Mouse (Mus musculus) limb, embryonic 11.5 days (tissue): ENCODE measurements around the gene Phtf2. TPM values are rescaled to one million over a fixed set of nuclear protein-coding genes. Genes with fewer than 3 reads are reported as not detected.
"Not testable (repeated sequence)": the region's sequence is repeated elsewhere in the genome, so short reads cannot be mapped to it uniquely, and the experiment has no call there.

Experiments used
- ATAC-seq: fragments of 200-750 bp; cut with Nextera tagmentation; 2 replicates; pipeline ENCODE4 v1.8.0; 2017; ENCODE audit warnings: low read depth; ENCODE audit not compliant: insufficient number of reproducible peaks, low FRiP score, low TSS enrichment
- DNase-seq: peaks from one replicate; pipeline ENCODE4 v3.0.0-alpha.2; 2015; ENCODE audit warnings: low spot score
- H3K27ac ChIP-seq: fragments of 300-500 bp; sonication (generic); replicated peaks from 2 replicates; pipeline ENCODE4 v1.5.1; 2014; ENCODE audit warnings: low read depth, mild to moderate bottlenecking, low read length
- H3K27me3 ChIP-seq: fragments of 300-500 bp; sonication (generic); 2 replicates; pipeline ENCODE4 v1.6.1; 2014; ENCODE audit warnings: mild to moderate bottlenecking, low read length, mixed read lengths; ENCODE audit not compliant: control insufficient read depth, insufficient read depth
- H3K36me3 ChIP-seq: fragments of 300-500 bp; sonication (generic); 2 replicates; pipeline ENCODE4 v1.6.1; 2014; ENCODE audit warnings: mild to moderate bottlenecking, low read length, moderate library complexity, mixed read lengths; ENCODE audit not compliant: control insufficient read depth, insufficient read depth
- H3K4me1 ChIP-seq: fragments of 300-500 bp; sonication (generic); 2 replicates; pipeline ENCODE4 v1.6.1; 2014; ENCODE audit warnings: low read length, mixed read lengths; ENCODE audit not compliant: control insufficient read depth, insufficient read depth
- H3K4me2 ChIP-seq: fragments of 300-500 bp; sonication (generic); 2 replicates; pipeline ENCODE4 v1.6.1; 2014; ENCODE audit warnings: low read depth, mild to moderate bottlenecking, moderate library complexity; ENCODE audit not compliant: severe bottlenecking
- H3K4me3 ChIP-seq: fragments of 300-500 bp; sonication (generic); 2 replicates; pipeline ENCODE4 v1.5.1; 2014; ENCODE audit warnings: low read depth, low read length
- H3K9ac ChIP-seq: fragments of 300-500 bp; sonication (generic); 2 replicates; pipeline ENCODE4 v1.6.1; 2014; ENCODE audit warnings: mild to moderate bottlenecking, low read length
- H3K9me3 ChIP-seq: fragments of 300-500 bp; sonication (generic); 2 replicates; pipeline ENCODE4 v1.6.1; 2016; ENCODE audit warnings: low read length; ENCODE audit not compliant: control insufficient read depth
- WGBS: fragments of 180-500 bp; shearing (Covaris S2); extraction: QIAGEN DNeasy Blood & Tissue Kit; methylation state at CpG from one replicate; pipeline ENCODE4 v1.1.7; 2014; 5-methylcytosine and 5-hydroxymethylcytosine counted together
- polyA plus RNA-seq: library from polyadenylated mRNA; unstranded; fragments of >200 nt; fragmentation: Nextera tagmentation; extraction: Ambion mirVana; gene quantifications from 2 replicates; pipeline ENCODE4 v1.2.1, GENCODE M21; 2014

The Phtf2 gene
- polyA plus RNA-seq, 1 experiment from 2014 or later = 17.7 TPM

DNA sequence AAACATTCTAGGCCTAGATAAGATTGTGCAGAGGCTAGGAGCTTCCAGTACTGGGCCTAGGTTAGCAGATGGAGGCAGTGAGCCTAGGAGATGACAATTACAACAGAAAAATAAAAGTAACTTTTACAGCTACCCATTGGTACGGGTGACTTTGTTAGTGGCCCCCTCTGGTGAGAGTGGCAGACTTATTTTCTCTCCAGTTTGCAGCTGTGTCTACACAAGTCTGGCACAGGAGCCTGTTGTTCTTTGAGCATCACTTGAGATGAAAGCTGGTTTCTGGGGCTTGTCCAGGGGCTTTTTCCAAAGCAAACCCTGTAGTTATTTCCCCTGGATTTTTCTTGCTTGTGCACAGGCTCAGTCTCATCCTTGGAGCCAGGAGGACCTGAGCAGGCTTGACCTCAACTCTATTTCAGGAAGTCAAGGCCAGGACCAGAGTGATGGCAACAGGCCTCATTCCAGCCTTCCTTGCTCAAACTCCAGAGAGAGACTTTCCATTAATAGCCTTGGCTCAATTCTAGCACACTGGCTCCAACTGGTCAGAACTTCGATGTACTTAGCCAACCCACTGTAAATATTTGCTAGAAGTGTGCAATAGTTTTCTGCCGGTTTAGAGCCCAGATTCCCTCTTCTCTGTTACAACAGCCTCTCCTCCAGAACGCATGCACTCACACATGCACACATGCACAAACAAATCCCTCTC, 161.6 kb downstream of the Phtf2 start:
- WGBS = 81% methylated on average over 4 of the region's 4 CpGs
- no peak for DNase-seq
- Histone ChIP-seq H3K27ac (no peak overlapping the region), H3K9me3 (no peaks in the 10 kb centered on the region), H3K4me3 (no peak overlapping the region), H3K36me3 (no peaks in the 10 kb centered on the region), H3K4me1 (no peaks in the 10 kb centered on the region), H3K27me3 (no peaks in the 10 kb centered on the region), H3K4me2 (no peak overlapping the region), H3K9ac (no peak overlapping the region)
- ATAC-seq = no peak

DNA sequence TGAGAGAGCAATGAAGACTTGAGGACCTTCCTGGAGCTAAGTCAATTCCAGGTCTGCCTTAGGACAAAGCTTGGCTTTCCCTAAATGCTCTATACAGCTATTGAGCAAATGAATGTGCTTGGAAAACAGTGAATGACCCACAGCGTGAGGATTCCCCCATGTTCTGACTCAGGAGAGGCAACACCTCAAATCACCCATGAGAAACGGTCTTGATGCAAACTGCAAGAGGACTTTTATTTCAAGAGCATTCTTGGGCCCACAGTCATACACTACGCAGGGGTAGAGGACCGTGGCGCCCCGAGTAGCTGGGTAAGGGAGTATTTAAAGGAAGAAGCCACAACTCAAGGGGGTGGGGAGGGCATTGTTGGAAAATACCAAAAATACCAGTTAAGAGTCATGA, 165.9 kb downstream of the Phtf2 start:
- not testable (repeated sequence) for H3K9me3 ChIP-seq, H3K4me3 ChIP-seq, ATAC-seq, H3K27me3 ChIP-seq, DNase-seq, H3K36me3 ChIP-seq, H3K4me1 ChIP-seq, H3K9ac ChIP-seq, H3K4me2 ChIP-seq, H3K27ac ChIP-seq
- 90% methylated on average over 6 of the region's 6 CpGs for WGBS

DNA sequence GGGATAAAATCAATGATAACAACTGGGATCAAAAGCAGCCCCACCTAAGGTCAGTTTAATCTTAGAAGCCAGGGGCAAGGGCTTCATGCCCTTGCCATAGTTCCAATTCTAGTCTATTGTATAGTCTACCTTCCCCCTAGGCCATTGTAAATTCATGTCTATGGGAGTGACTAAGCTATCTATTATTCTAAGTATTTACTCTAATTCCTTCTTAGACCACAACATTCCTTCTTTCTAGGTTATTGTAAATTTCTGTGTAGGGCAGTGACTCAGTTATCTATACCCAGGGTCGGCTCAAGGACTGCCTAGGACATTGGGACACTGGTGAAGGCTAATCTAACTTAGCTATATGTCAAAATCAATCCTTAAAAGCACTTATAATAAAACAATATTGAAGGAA, 167.3 kb downstream of the Phtf2 start:
- not testable (repeated sequence) for DNase-seq, H3K4me1 ChIP-seq, H3K36me3 ChIP-seq, H3K9me3 ChIP-seq, ATAC-seq, H3K9ac ChIP-seq, H3K4me3 ChIP-seq, H3K4me2 ChIP-seq, H3K27ac ChIP-seq, H3K27me3 ChIP-seq
- 87% methylated on average over 1 of the region's 1 CpGs for WGBS

DNA sequence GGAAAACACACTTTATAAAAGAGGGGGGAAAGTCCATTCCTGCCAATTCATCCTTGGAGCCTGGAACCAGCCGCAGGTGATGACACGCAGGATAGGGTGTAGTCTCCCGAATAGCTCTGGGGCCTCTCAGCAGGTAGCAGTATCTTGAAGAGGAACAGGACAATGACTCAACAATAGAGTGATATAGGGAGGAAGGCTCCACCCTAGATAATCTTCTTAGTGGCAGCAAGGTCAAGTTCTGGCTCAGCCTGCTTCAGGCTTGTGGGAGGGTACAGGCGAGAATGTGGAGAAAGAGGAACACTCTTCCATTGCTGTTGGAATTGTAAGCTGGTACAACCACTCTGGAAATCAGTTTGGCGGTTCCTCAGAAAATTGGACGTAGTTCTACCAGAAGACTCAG, 171.1 kb downstream of the Phtf2 start:
- WGBS = 92% methylated on average over 6 of the region's 6 CpGs
- H3K4me2 ChIP-seq, H3K4me1 ChIP-seq: not testable (repeated sequence)

More for the DNA sequence above, 171.1 kb downstream of the Phtf2 start:
- not testable (repeated sequence) for H3K27me3 ChIP-seq, DNase-seq, H3K9me3 ChIP-seq, H3K4me3 ChIP-seq, H3K36me3 ChIP-seq, H3K27ac ChIP-seq, H3K9ac ChIP-seq, ATAC-seq

Other genes with a start within 250 kb of the Phtf2 start
- 46.1 and 51.4 TPM in 2 replicates for gene Tmem60, start 67 bp upstream of the Phtf2 start, polyA plus RNA-seq
- gene Rsbn1l, start 74.3 kb upstream of the Phtf2 start, polyA plus RNA-seq = 6.8 and 7.1 TPM in 2 replicates
- 25.9 and 27.4 TPM in 2 replicates for gene Ptpn12, start 173.8 kb upstream of the Phtf2 start, polyA plus RNA-seq